19 mouse cellular contexts compared by ENCODE assay signal in the genomic region with DNA sequence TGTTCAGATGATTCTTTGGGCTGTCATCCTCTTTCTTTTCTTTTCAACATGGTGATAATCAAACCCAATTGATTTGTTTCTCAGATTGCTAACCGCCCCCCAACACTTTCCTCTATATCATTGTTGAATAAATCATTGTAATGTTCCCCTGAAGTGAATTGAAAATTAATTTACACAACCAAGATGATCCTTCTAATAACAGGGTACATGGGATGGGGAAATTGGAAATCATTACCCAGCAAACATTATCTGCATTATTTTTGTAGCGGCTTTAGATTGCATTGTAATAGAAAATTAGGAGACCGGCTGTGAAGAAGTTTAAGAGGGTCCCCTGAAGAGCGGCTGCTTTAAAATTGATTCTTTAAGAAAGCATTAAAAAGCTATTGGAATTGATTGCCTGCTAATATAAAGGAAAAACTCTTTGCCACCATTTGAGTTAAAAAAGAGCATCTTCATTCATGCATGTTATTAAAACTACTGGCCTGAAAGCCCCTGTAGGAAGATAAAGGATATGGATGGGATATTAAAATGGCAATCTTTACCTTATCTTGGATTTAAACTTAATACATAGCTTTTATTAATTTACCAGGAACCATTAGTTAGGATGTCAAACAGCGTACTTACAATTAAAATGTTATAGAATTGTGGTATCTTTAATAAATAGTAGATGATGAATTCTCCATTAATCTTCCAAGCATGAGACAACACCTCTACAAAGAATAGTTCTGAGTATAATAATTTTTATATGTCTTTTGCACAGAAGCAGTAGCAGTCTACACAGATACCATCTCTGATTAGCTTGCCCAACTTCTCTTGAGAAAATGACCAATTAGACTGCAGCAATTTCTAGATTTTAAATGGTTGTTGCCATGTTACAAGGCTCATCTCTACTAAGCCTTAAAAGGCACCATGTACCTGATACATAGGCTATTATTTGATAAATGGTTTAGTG.
"Had no signal": no experiment of that assay in that cellular context is flagged by ENCODE, and none has a peak within 500 bp of the region (broad histone marks: within the 10 kb centered on the region; RNA-seq: fewer than 3 reads in every experiment).

No protein-coding gene starts in this region.

- H3K9me3 ChIP-seq: kidney, embryonic 15.5 days; limb, embryonic 10.5 days; limb, embryonic 13.5 days; liver, embryonic 12.5 days; liver, embryonic 15.5 days; lung, embryonic 15.5 days had no signal

- H3K4me2 ChIP-seq: kidney, embryonic 15.5 days; limb, embryonic 13.5 days; liver, embryonic 12.5 days; liver, embryonic 15.5 days; lung, embryonic 15.5 days; midbrain, embryonic 11.5 days had no signal

- H3K4me1 ChIP-seq: kidney, embryonic 15.5 days; limb, embryonic 10.5 days; limb, embryonic 13.5 days; liver, embryonic 12.5 days; liver, embryonic 15.5 days; lung, embryonic 15.5 days had no signal

- H3K27ac ChIP-seq: kidney, embryonic 15.5 days; limb, embryonic 10.5 days; limb, embryonic 13.5 days; liver, embryonic 12.5 days; liver, embryonic 15.5 days; lung, embryonic 15.5 days had no signal

- H3K9ac ChIP-seq: kidney, embryonic 15.5 days; limb, embryonic 13.5 days; liver, embryonic 12.5 days; liver, embryonic 15.5 days; lung, embryonic 15.5 days had no signal

- H3K36me3 ChIP-seq: kidney, embryonic 15.5 days; limb, embryonic 10.5 days; limb, embryonic 13.5 days; liver, embryonic 12.5 days; liver, embryonic 15.5 days; lung, embryonic 15.5 days had no signal

- DNase-seq: kidney, adult 11 months; kidney, adult 8-10 months; kidney, postnatal 10 days; kidney, postnatal 36 days; layer of hippocampus, postnatal 36 days; liver; lung, adult 18-20 months; lung, postnatal 10 days; lung, postnatal 36 days; midbrain, embryonic 14.5 days; thymus, adult 18-20 months; thymus, postnatal 36 days had no signal

- H3K4me3 ChIP-seq: kidney, embryonic 15.5 days; limb, embryonic 10.5 days; limb, embryonic 13.5 days; liver, embryonic 12.5 days; liver, embryonic 15.5 days; lung, embryonic 15.5 days had no signal

- H3K27me3 ChIP-seq: kidney, embryonic 15.5 days; limb, embryonic 13.5 days; liver, embryonic 12.5 days; liver, embryonic 15.5 days; lung, embryonic 15.5 days had no signal

- ATAC-seq: liver, embryonic 12.5 days had no signal
